Mouse (Mus musculus): ENCODE results near the gene Zfp787.

- TF ChIP-seq CTCF (IDR thresholded peaks at IDR 0.05; ENCODE audit: borderline replicate concordance, control insufficient read depth, extremely low read depth, insufficient read depth, low read length, poor library complexity) (no peak), POLR2A (IDR thresholded peaks at IDR 0.05; ENCODE audit: control insufficient read depth, extremely low read depth, insufficient read depth, low read length, poor library complexity) (no peak)
Observed at GRCm38 (mm10) chr7:6119501-6119900, 36.3 kb downstream of the Zfp787 start.
